Mouse (Mus musculus) T-cell, adult 2 months (primary cell): Measurements from ENCODE around the gene Eefsec.

ENCODE experiments used
- DNase-seq: peaks from one replicate; pipeline ENCODE4 v3.0.0; 2022; ENCODE audit warnings: low spot score

The Eefsec gene

DNA sequence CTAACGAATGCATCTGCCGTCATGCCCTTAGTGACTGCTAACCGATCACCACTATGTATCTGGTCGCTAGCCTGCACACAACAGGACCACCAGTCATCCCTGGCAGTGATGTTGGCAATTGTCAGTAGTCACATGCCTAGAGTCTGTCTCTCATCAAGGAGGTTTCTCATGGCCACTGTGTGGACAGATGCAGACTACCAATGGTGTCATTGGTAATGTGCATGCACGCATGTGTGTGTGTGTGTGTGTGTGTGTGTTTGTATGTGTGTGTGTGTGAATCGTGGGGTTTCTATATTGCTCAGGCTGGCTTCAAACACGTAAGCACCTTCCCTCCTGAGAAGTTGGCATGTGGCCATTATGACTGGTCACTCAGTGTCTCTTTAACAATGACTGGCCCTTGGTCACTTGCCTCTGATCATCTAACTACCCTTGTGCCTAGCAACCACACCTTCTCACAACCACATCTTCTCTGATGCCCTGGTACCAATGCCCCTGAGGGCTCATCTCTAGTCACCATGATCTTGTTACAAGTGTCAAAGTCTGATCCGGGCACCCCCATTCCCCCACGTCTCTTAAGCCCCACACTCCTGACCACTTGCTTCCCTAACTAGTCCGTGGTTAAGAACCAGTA, 238.8 kb downstream of the Eefsec start:
- no peak for DNase-seq
